Mouse (Mus musculus) urinary bladder, postnatal 10 days (tissue): ENCODE data around the gene Exd1.

Experiments
- DNase-seq: peaks from one replicate; pipeline ENCODE4 v3.0.0; 2022; ENCODE audit warnings: low spot score

Exd1 gene

GRCm38 (mm10) chr2:119547522-119548370 lies at the start of gene Exd1, which contains the start of gene Chp1:
Exd1 (minus strand) TSS chr2:119547627.
Chp1 (plus strand) TSS chr2:119547697.
- DNase-seq = peak; percentile 94

GRCm38 (mm10) chr2:119596781-119597330 lies 49.4 kb upstream of the Exd1 start:
- DNase-seq = no peak

- no peak for DNase-seq
Measured at GRCm38 (mm10) chr2:119595308-119595707, 47.9 kb upstream of the Exd1 start.

- peak; percentile 87 for DNase-seq
Measured at GRCm38 (mm10) chr2:119594113-119594981, 46.9 kb upstream of the Exd1 start.

- DNase-seq = no peak
Measured at GRCm38 (mm10) chr2:119593765-119594112, 46.3 kb upstream of the Exd1 start.

- DNase-seq = no peak
Measured at GRCm38 (mm10) chr2:119591247-119591646, 43.8 kb upstream of the Exd1 start.

GRCm38 (mm10) chr2:119587383-119587782 lies 40.0 kb upstream of the Exd1 start:
- DNase-seq = no peak

GRCm38 (mm10) chr2:119584282-119584681 lies 36.9 kb upstream of the Exd1 start:
- DNase-seq = no peak

GRCm38 (mm10) chr2:119583439-119583838 lies 36.0 kb upstream of the Exd1 start:
- no peak for DNase-seq

GRCm38 (mm10) chr2:119581571-119581970 lies 34.1 kb upstream of the Exd1 start:
- no peak for DNase-seq

- no peak for DNase-seq
Measured at GRCm38 (mm10) chr2:119572471-119572870, 25.0 kb upstream of the Exd1 start.

- no peak for DNase-seq
Measured at GRCm38 (mm10) chr2:119566182-119566855, 18.9 kb upstream of the Exd1 start.

GRCm38 (mm10) chr2:119565284-119565683 lies 17.9 kb upstream of the Exd1 start:
- no peak for DNase-seq

- no peak for DNase-seq
Measured at GRCm38 (mm10) chr2:119561794-119562193, 14.4 kb upstream of the Exd1 start.

GRCm38 (mm10) chr2:119558737-119559340 lies 11.4 kb upstream of the Exd1 start:
- no peak for DNase-seq

GRCm38 (mm10) chr2:119558039-119558438 lies 10.6 kb upstream of the Exd1 start:
- DNase-seq = no peak

GRCm38 (mm10) chr2:119549678-119550077 lies 2.3 kb upstream of the Exd1 start:
- no peak for DNase-seq

GRCm38 (mm10) chr2:119548691-119549090 lies 1.3 kb upstream of the Exd1 start:
- no peak for DNase-seq

- no peak for DNase-seq
Measured at GRCm38 (mm10) chr2:119548371-119548660, 889 bp upstream of the Exd1 start.

GRCm38 (mm10) chr2:119546848-119547521 lies 442 bp downstream of the Exd1 start:
- peak; percentile 59 for DNase-seq

- no peak for DNase-seq
Measured at GRCm38 (mm10) chr2:119543656-119544055, 3.8 kb downstream of the Exd1 start.
